Mouse (Mus musculus) liver, embryonic 11.5 days (tissue): Measurements from ENCODE around the gene Klf2. TPM values are rescaled to one million over a fixed set of nuclear protein-coding genes. Genes with fewer than 3 reads are reported as not detected.

Experiments used
- ATAC-seq: fragments of 200-750 bp; cut with Nextera tagmentation; replicated peaks from 2 replicates; pipeline ENCODE4 v1.8.0; 2017; ENCODE audit warnings: moderate number of reproducible peaks, mild to moderate bottlenecking, moderate TSS enrichment, moderate library complexity; ENCODE audit not compliant: low FRiP score
- DNase-seq: peaks from one replicate; pipeline ENCODE4 v3.0.0-alpha.2; 2017; ENCODE audit warnings: low spot score
- H3K27ac ChIP-seq: fragments of 300-500 bp; sonication (generic); 2 replicates; pipeline ENCODE4 v1.5.1; 2014; ENCODE audit warnings: mild to moderate bottlenecking, low read depth, low read length, control low read depth
- H3K27me3 ChIP-seq: fragments of 300-500 bp; sonication (generic); replicated peaks from 2 replicates; pipeline ENCODE4 v1.6.1; 2014; ENCODE audit warnings: low read length, mixed read lengths; ENCODE audit not compliant: control insufficient read depth, insufficient read depth
- H3K36me3 ChIP-seq: fragments of 300-500 bp; sonication (generic); 2 replicates; pipeline ENCODE4 v1.6.1; 2014; ENCODE audit warnings: mild to moderate bottlenecking, low read length, moderate library complexity, mixed read lengths; ENCODE audit not compliant: control insufficient read depth, insufficient read depth
- H3K4me1 ChIP-seq: fragments of 300-500 bp; sonication (generic); replicated peaks from 2 replicates; pipeline ENCODE4 v1.6.1; 2014; ENCODE audit warnings: low read length, mixed read lengths; ENCODE audit not compliant: control insufficient read depth, insufficient read depth
- H3K4me2 ChIP-seq: fragments of 300-500 bp; sonication (generic); 2 replicates; pipeline ENCODE4 v1.6.1; 2014; ENCODE audit warnings: mild to moderate bottlenecking, control low read depth, moderate library complexity
- H3K4me3 ChIP-seq: fragments of 300-500 bp; sonication (generic); 2 replicates; pipeline ENCODE4 v1.5.1; 2014; ENCODE audit warnings: low read depth, low read length, control low read depth
- H3K9ac ChIP-seq: fragments of 300-500 bp; sonication (generic); 2 replicates; pipeline ENCODE4 v1.6.1; 2014; ENCODE audit warnings: low read depth, low read length, control low read depth
- H3K9me3 ChIP-seq: fragments of 300-500 bp; sonication (generic); 2 replicates; pipeline ENCODE4 v1.6.1; 2016; ENCODE audit warnings: low read length, inconsistent platforms, mixed read lengths; ENCODE audit not compliant: control insufficient read depth
- WGBS: fragments of 180-500 bp; shearing (Covaris S2); extraction: QIAGEN DNeasy Blood & Tissue Kit; methylation state at CpG from one replicate; pipeline ENCODE4 v1.1.7; 2014; 5-methylcytosine and 5-hydroxymethylcytosine counted together
- polyA plus RNA-seq: library from polyadenylated mRNA; unstranded; fragments of >200 nt; fragmentation: Nextera tagmentation; extraction: Ambion mirVana; gene quantifications from 2 replicates; pipeline ENCODE4 v1.2.1, GENCODE M21; 2014

Klf2 gene
- polyA plus RNA-seq, 1 experiment from 2014 or later, result 5.3 TPM

DNA sequence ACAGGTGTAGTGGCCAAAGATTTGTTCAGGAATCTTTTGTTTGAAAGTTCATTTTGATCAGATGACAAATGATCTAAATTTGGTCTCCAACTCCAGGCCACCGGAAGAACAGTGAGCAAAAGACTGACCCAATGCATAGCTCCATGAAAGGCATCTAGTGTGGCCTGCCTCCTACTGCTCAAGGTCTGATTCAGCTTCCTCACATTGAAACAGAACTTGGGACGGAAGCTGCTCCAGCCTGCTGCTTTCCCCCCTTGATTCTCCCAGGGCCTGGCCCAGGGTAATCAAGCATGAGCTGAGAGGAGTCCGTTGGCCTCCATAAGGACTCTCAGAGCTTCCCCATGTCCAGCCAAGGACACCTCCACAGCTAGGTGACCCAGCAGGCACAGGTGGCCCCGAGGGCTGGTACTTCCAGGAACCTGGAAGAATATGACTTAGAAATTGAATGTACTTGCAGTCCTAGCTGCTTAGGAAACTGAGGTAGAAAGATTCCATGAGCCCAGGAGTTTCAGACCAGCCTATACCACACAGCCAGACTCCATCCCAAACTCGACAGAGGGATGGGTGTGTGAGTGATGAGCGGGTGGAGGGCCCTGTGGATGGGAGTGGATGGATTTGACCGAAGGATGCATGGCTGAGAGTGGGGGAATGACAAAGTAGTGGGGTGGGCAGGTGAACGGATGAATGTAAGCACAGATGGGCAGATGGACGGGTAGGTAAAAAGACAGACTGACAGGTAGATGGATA lies 18.0 kb upstream of the Klf2 start:
- Histone ChIP-seq H3K36me3 (no peaks in the 10 kb centered on the region), H3K4me2 (no peak overlapping the region), H3K27ac (no peak overlapping the region), H3K9ac (no peak overlapping the region), H3K4me3 (no peak overlapping the region), H3K27me3 (no peaks in the 10 kb centered on the region), H3K9me3 (no peaks in the 10 kb centered on the region), H3K4me1 (no peaks in the 10 kb centered on the region)
- no peak for ATAC-seq
- DNase-seq, result no peak
- 77% methylated on average over 9 of the region's 9 CpGs for WGBS

DNA sequence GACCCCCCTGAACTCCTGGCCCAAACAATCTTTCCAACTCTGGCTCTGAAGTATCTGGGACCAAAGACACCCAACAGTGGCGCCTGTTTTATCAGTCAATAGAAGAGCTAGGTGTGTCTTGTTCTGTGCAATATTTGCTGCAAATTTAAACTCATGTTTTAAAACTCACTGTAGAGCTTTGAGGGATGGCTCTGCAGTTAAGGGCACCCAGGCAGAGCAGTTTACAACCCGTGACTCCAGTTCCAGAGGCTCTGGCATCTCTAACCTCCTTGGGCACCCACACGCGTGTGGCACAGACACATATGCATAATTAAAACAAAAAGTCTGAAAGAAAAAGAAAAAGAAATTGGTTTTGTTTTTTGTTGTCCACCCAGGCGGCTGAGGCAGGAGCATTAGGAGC lies 17.3 kb upstream of the Klf2 start:
- WGBS, result 76% methylated on average over 5 of the region's 5 CpGs
- H3K36me3 ChIP-seq, result no peaks in the 10 kb centered on the region
- no peak for ATAC-seq
- no peak overlapping the region for H3K27ac ChIP-seq
- H3K4me1 ChIP-seq, result no peaks in the 10 kb centered on the region
- no peak overlapping the region for H3K4me3 ChIP-seq
- no peak for DNase-seq
- no peaks in the 10 kb centered on the region for H3K9me3 ChIP-seq
- no peaks in the 10 kb centered on the region for H3K27me3 ChIP-seq
- no peak overlapping the region for H3K9ac ChIP-seq
- H3K4me2 ChIP-seq, result no peak overlapping the region

DNA sequence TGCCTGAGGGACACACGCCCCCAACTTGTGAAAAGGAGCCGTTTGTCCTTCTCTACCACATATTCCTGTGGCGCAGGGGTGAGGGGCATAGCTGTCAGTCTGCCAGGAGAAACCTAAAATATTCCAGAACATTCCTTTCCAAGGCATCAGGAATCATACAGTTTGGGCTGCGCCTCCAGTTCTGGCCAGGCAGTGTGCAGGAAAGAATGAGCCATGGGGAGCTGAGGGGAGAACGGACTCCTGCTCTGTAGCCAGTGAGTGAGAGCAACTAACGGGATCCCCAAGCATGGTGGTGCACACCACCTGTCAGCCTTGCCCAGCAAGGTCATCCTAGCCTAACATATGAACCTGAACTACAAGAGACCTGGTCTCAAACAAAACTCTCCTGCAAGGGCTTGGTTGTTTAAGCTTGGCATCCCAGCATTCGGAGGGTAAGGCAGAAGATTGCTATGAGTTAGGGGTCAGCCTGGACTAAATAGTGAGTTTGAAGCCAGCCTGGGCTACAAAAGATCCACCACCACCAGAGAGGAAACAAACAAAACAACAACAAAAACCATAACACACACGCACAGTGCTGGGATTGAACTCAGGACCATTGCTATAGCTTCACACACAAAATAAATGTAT lies 15.7 kb upstream of the Klf2 start:
- Histone ChIP-seq H3K9ac (no peak overlapping the region), H3K36me3 (no peaks in the 10 kb centered on the region), H3K9me3 (no peaks in the 10 kb centered on the region), H3K27ac (no peak overlapping the region), H3K4me3 (no peak overlapping the region), H3K4me2 (no peak overlapping the region), H3K27me3 (no peaks in the 10 kb centered on the region), H3K4me1 (no peaks in the 10 kb centered on the region)
- 71% methylated on average over 8 of the region's 8 CpGs for WGBS
- ATAC-seq (no peak), DNase-seq (no peak)

DNA sequence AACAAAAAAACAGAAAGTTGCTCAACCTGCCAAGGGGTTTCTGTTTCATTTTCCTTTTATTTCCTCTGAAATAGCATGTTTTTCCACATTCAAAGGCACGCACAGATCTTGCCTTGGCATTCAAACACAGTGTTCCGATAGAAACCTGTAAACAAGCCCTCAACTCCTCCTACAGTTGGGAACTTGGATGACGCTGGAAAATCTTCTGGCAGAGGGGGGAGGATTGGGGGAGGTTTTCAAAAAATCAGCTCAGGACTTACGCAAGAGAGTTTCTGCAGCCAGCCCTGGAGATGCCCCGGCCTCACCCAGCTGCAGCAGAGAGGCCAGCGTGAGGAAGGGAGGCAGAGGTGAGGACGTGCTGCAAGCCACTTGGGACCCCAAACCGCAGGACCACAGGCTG lies 15.2 kb upstream of the Klf2 start:
- H3K9me3 ChIP-seq, result no peaks in the 10 kb centered on the region
- no peaks in the 10 kb centered on the region for H3K4me1 ChIP-seq
- H3K4me3 ChIP-seq, result no peak overlapping the region
- peak overlapping the region; percentile 1; the same call in 1 of the 2 replicates for H3K4me2 ChIP-seq
- WGBS, result 44% methylated on average over 8 of the region's 8 CpGs
- ATAC-seq (no peak), DNase-seq (no peak)
- no peaks in the 10 kb centered on the region for H3K36me3 ChIP-seq
- no peak overlapping the region for H3K9ac ChIP-seq
- no peak overlapping the region for H3K27ac ChIP-seq
- H3K27me3 ChIP-seq, result no peaks in the 10 kb centered on the region

DNA sequence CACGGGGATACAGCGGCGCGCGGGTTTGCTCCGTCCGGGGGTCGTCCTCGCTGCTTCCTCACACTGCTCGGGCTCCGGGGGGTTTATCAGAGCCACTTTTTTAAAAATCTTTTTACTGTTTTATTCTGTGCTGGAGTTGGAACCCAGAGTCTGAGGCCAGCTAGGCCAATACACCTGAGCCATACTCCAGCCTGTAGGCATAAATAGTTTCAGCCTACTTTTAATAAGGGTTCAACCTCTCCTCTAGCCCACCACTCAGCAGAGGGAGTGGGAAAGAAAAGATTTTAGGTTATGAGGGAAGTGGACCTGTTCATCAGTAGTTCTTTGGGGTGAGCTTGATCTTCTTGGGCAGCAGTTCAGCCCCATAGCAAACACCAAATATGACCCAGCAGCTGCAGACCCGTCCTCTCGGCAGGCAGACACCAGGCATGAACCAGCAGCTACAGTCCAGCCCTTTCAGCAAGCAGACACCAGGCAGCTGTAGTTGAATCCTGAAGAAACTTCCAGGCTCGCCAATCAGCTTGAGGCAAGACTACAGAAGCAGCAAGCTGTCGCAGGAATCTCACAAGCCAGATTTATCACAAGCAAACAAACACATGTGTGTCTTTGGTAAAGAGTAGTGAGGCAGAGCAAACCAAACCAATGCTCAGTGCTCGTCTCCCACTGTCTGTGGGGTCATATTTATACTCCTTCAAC lies 13.5 kb upstream of the Klf2 start, which contains the start of gene Gm10282:
Gm10282 (minus strand) TSS at position 51 of the 696 bp plus-strand sequence.
- no peak for DNase-seq
- no peak within 1 kb of the TSS for H3K4me2 ChIP-seq
- H3K4me1 ChIP-seq, result no peaks in the 10 kb centered on the region
- H3K27me3 ChIP-seq, result no peaks in the 10 kb centered on the region
- no peak within 1 kb of the TSS for H3K9ac ChIP-seq
- 70% methylated on average over 16 of the region's 16 CpGs for WGBS
- H3K27ac ChIP-seq, result no peak within 1 kb of the TSS
- no peaks in the 10 kb centered on the region for H3K9me3 ChIP-seq
- no peak for ATAC-seq
- no peak within 1 kb of the TSS for H3K4me3 ChIP-seq
- H3K36me3 ChIP-seq, result no peaks in the 10 kb centered on the region

DNA sequence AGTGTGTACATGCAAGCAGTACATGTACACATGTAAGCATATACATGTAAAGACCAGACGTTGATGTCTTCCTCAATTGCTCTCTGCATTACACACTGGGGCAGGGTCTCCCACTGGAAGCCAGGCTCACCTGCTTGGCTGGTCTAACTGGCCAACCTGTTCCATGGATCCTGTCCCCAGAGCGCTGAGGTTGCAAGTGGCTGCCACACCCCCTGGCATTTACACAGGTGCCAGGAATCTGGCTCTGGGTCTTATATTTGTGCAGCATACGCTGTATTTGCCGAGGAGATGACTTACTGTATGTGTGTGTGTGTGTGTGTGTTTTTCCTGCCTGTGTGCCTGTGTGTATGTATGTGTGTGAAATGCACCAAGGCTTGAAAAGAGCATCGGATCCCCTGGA lies 11.9 kb upstream of the Klf2 start:
- no peaks in the 10 kb centered on the region for H3K27me3 ChIP-seq
- ATAC-seq, result no peak
- H3K4me1 ChIP-seq, result no peaks in the 10 kb centered on the region
- H3K4me3 ChIP-seq, result no peak overlapping the region
- no peak overlapping the region for H3K9ac ChIP-seq
- WGBS, result 84% methylated on average over 5 of the region's 5 CpGs
- no peaks in the 10 kb centered on the region for H3K36me3 ChIP-seq
- no peak overlapping the region for H3K4me2 ChIP-seq
- no peak for DNase-seq
- H3K27ac ChIP-seq, result no peak overlapping the region
- H3K9me3 ChIP-seq, result no peaks in the 10 kb centered on the region

DNA sequence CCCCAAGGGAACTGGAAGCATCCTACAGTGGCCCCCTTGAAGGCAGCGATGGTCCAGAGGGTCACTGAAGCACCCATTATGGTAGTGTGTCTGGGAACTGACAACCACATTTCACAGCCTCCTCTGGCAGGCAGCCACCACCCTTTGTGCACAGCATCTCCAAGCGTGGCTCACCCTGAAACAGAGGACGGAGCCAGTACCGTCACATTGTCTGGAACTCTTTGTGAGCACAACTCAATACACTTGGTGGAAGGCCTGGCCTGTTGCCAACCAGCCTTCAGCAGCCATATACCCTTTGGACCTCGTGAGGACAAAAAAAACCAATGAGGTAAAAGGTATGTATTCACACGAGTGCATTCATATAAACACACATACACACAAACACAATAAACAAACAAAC lies 10.6 kb upstream of the Klf2 start:
- WGBS, result 71% methylated on average over 6 of the region's 6 CpGs
- Histone ChIP-seq H3K4me3 (no peak overlapping the region), H3K27me3 (no peaks in the 10 kb centered on the region), H3K27ac (no peak overlapping the region), H3K9ac (no peak overlapping the region), H3K4me1 (peaks cover 7% of the 10 kb centered on the region; the same call in 1 of the 2 replicates), H3K4me2 (no peak overlapping the region), H3K36me3 (no peaks in the 10 kb centered on the region), H3K9me3 (no peaks in the 10 kb centered on the region)
- ATAC-seq (no peak), DNase-seq (no peak)

DNA sequence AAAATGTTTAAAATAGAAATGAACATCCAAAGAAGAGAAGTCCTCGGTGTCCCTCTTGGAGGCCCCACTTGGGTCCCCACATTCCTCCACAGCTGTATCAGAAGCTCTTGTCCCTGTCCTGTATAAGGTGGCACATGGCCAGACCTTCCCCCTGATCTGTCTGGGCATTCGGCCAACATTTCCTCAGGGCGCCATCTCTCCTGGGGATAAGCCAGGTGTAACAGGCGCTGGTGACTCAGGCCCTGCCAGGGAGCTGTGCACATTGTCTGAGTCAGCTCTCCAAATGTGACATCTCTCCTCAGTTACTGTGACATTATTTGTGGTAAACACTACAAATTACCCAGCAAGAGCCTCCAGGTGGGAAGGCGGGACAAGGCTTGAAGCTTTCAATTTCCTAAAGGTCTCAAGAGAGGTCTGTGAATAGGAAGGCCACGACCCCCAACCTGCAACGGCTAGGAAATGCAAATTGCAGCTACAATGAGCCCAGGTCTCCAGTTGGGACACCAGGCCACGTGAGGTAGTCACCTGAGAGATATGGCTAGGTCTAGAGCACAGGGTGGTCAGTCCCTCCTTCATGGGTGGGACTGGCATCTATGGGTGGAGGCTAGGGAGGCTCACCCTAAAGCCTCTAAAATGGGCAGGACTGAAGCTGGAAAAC lies 7.9 kb upstream of the Klf2 start:
- Histone ChIP-seq H3K4me1 (peaks cover 10% of the 10 kb centered on the region; the same call in 1 of the 2 replicates), H3K9me3 (no peaks in the 10 kb centered on the region), H3K4me3 (no peak overlapping the region), H3K36me3 (no peaks in the 10 kb centered on the region), H3K4me2 (no peak overlapping the region), H3K9ac (no peak overlapping the region), H3K27ac (no peak overlapping the region), H3K27me3 (no peaks in the 10 kb centered on the region)
- DNase-seq (no peak), ATAC-seq (no peak)
- WGBS, result 72% methylated on average over 8 of the region's 8 CpGs
